Mouse (Mus musculus) layer of hippocampus, adult 8-10 months (tissue): ENCODE measurements at regions not wholly inside any gene's neighbourhood (a gene's known extent, or its start where the extent isn't known, plus 50 kb on each side); places are given as distances from the start of the nearest gene placed in this dataset.

Experiments
- DNase-seq, 2 experiments: peaks; one replicate each; pipeline ENCODE4 v3.0.0; 2022; ENCODE audit warnings: low spot score in 2 of 2

DNA sequence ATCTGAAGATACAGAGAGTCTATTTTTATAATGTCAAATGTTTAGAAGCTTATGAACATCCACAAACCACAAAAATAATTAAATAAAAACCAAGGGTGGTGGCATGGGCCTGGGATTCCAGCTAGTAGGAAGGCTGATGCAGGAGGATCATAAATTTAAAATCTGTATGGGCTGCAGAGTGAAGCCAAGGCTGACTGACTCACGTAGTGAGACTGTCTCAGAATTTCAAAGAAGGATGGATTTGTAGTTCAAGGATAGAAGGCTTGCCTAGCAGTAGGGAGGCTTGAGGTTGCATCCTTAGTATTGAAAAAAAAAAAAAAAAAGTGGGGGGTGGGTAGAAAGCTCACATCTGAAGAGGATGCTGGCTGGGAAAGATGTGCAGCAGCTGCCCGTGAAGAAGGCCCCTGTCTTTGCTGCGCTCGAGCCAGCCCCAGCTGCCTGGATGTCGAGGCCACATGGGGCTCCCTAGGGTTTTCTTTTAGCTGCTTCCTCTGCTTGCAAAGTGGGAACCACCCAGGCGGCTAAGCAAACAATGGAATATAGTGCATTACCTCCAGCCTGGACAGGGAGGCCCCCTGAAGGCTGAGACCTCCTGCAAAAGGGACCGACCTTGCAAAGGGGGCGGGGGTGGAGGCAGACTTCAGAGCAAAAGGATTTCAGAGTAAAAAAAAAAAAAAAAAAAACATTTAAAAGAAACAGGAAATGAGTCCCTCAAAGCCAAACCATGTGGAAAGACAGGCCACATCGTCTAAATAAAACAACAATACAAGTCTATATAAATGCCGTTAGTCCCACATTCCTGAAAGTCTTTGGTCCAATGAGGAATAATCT is 101.3 kb downstream of the Tmco5 start:
- DNase-seq = no peak

DNA sequence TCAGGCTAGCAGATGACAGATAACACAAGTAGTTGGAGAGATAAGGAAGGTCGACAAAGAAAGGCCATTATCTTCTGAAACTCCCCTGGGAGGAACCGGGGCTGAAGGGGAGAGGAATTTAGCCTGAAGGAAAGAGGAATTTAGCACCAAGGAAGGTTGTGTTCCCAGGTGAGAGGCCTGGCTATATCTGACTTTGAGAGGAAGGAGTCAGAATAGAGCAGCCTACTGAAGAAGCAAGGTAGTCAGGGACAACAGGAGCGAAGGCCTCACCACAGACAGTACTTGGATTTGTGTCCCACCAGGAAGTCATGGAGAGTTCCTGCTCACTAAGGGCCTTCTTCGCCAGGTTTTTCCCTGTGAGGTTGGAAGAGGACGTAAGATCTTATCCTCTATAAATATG is 102.2 kb downstream of the Tmco5 start:
- DNase-seq = no peak

DNA sequence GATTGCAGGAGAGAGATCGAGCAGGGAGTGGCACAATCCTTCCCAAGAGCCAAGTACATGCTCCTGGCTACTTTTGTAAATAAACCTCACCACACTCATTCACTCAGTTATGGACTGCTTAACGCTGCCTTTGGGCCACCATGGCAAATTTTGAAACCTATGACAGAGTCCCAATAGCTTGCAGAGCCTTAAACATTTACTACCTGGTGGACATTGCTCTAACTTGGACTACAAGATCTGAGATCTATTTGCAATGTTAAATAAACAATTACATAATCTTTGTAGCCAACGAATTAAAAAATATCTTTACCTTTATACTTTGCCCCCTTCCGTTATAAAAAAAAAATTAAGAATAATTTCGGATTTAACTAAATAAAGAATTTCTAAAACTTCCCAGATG is 104.9 kb downstream of the Tmco5 start:
- DNase-seq = no peak

DNA sequence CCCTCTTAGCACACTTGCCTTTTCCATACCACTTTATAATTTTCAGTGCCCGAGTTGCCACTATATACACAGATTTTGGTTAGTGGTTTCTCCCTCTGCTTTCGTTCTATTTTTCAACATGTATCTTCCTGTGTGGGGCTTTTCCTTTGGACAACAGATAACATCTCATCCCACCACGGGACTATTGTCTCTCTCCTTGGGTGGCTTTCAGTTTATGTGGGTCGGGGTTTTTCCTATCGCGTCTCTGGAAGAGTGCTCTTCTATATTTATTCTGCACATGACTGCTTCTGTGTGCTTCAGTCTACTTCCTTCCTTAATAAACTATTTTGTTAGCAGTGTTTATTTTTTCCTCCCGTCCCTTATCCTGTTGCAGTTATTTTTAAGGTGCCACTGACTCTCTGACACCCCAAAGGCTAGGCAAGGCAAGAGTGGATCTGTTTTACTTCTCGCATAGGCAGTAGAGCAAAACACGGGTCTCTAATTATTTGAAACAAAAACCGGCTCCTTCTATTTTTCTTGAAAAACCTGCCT is 105.4 kb downstream of the Tmco5 start:
- DNase-seq = no peak

DNA sequence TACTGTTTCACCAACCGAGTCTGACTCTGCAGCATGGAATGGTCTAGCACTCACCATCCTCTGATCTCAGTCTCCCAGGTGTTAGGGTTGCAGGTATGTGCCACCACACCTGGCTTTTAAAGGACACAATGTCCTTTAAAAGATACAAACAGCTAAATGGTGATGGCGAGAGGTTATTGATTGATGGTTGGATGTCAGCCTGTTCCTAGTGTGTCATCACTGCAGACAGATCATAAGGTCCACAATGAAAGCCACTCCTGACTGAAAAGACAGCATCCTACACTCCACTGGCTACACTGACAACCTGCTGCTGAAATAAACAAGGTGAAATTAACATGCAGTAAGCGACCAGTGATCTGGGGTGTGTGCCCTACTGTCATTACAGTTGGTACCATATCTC is 106.1 kb downstream of the Tmco5 start:
- DNase-seq = no peak

DNA sequence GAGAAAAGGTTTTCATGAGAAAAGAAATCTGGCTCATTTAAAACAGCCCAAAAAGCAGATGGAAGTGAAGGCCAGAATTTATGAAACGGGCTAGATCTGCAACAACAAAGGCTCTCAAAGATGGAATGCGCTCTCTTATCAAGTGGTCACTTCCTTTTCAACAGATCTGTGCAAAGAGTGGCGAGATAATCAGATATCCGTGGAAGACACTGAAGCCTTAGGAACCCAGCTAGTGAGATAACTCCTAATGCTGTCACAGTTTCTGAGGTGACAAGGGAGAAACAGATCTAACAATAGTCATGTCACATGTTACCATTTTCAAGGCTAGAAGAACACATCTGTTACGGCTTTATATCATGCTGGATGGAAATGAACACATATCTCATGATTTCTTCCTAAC is 107.1 kb downstream of the Tmco5 start:
- no peak for DNase-seq

DNA sequence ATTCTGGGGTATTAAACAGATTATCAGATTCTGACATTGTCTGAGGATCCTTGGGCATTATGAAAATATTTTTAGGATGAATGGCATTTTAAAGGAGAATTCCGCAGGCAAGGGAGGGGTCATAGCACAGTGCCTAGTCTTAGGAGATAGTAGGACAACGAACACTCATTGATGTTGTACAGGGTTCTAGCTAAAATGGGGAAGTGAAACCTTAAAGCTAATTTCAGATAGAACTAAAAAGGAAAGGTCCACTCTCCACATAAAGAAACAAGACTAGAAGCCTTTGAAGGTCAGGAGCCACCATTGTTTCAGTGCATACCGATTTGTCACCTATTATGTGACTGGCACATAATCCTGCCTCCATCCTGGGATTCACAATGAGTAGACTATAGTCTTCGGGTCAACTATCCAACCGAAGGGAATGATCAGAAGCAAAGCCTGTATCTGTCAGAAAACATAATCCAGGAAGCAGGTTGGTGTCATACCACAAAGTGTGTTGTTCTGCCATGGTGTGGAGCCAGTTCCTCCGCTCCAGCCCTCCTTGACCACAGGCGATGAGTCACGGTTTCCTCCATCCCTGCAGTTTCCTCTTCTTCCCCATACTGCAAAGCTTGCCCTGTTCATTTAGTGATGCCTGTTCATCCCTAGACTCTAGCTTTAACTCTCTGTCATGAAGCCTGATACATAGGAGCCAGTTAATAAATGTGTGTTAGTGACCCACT is 110.6 kb downstream of the Tmco5 start:
- DNase-seq = no peak

DNA sequence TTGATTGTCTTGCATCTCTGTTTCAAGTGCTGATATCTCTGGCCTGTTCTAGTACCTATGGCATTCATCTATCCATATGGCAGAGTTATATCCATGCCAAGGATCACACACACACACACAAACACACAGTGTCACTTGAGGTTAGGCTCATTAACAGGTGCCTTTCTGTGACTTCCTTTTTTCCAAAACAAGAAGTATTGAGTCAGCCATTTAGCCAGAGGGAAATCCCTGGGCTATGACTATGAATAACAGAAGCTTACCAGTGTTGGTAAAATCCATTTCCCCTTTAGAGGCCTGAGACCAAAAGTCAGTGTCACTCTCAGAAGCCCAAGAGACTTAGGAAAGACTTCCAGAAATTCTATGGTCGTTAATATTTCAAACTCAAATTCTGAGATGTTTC is 111.6 kb downstream of the Tmco5 start:
- DNase-seq = no peak

DNA sequence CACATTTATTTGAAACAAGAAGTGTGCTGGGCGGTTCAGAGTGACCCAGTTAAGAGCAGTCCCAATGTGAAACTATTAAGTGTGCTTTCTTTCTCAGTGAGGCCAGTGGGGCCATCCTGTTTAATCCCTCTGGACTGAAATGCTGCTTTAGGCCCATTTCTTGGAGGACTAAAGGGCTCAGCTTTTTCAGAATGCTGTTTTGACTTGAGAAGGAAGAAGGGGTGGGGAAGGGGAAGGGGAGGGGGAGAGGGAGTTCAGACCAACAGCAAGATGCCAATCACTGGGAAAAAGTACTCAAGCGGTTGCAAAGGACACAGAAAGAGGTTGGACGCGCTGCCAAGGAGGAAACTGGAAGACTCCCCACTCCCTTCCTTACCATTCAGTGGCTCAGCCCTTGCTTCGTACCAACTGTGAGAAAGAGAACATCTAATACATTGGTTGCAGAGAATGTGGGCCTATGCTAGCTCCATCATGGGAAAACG is 113.1 kb downstream of the Tmco5 start:
- peak in 1 of 2 experiments; percentile 14 for DNase-seq

DNA sequence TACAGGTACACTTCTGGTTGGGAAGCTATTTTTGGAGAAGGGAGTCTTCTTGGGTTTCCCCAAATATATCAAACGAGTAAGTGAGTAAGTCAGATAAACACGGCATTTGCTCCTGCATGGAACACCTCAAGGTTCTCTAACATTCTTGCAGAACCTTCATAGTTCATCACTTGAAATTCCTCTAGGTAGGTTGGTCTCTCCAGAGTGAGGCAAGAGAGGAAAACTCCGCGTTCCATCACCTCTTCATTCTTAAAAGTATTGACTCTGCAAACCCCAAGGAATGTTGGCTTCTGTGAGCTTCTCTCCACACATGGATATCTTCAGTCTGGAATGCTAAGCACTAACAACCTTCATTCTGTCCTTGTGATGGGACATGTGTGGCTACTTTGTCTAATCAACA is 115.2 kb downstream of the Tmco5 start:
- DNase-seq = no peak

DNA sequence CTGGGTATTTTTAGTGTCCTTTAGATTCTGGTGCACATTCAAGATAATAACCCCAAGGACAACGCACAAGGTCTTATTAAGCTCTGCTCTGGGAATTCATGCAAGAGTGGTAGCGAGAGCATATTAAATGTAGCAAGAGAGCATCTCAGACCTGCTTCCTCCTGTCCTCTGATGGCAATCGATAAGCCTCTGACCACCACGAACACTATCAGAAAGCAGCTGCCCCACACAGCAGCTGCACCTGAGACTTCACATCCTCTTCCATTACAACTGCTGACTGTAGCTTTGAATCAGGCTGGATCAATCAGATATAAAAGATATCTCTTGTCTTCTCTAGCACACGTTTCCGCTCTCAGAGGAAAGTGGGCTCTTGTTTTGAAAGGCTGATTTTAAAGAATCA is 117.8 kb downstream of the Tmco5 start:
- DNase-seq = no peak

DNA sequence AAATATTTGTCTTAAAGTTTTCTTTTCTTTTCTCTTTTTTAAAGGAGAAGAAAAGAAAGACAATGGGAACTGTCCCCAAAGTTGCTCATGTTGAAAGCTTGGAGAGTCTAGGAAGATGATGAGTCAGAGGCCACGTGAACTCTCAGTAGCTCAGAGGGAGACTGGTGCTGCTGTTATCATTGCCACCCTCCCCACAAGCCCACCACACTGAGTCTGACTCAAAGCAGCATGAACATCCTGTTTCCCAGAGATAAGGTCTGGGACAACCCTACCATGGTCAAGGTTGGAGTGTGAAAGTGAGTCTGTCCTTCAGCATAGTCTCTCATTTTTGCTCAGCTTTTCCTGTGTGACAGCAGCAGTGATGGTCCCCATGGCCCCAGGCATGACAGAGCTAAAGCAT is 120.3 kb downstream of the Tmco5 start:
- no peak for DNase-seq

DNA sequence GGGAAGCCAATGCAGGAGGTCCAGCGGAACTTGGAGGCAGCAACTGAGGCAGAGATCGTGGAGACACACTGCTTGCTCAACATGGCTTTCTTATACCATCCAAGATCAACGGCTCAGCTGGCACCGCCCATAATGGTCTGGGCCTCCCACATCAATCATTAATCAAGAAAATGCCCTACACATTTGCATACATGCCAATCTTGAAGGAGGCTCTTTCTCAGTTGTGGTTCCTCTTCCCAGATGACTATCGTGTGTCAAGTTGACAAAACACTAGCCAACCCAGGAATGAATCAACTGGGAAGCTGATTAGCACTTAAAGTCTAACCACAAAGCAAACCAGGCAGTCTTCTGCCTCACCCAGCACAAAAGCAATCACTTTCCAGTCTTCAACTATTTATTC is 121.1 kb downstream of the Tmco5 start:
- no peak for DNase-seq

DNA sequence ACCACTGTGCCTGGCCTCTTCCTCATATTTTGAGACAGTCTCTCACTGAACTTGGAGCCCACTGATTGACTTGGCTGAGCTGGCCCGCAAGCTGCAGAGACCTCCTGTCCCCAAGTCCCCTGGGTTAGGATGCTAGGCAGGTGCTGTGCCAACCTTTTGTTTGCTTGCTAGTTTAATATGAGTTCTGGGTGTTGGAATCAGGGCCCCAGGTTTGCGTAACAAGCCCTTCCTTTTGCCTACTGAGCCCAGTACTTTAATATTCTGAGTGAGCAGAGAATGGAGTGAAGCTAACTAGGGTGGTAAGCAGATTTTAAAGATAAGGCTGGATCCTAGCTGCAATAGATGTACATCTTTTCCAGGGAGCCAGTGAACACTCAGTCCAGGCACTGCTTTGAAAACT is 117.2 kb upstream of the Spred1 start:
- no peak for DNase-seq

DNA sequence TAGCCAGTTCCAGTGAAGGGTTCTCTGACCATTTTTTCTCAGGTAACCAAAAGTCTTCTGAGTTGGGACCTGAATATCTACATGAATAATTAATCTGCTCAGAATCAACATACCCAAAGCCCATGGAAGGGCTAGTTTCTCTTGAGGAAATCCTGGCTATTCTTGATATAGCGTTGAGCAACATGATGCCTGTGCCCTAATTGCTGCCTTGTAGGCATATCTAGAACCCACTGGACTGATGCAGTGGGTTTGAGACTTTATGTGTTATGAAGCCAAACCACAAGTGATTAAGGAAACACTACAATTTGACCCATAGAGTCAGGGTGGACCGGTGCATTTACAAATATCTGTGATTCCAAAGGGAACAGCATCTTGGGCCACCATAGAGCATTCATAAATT is 114.3 kb upstream of the Spred1 start:
- no peak for DNase-seq

DNA sequence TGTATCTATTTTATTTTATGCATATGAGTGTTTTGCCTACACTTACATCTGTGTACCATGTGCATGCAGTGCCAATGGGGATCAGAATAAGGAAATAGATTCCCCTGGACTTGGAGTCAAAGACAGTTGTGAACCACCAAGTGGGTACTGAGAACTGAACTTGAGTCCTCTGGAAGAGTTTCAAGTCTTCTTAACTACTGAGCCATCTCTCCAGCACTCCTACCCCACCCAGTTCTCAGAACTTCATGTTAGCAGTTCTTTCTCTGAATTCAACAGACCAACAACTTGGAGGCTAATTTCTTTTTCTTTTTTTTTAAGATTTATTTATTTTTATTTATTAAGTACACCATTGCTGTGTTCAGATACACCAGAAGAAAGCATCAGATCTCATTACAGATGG is 112.3 kb upstream of the Spred1 start:
- DNase-seq = no peak

DNA sequence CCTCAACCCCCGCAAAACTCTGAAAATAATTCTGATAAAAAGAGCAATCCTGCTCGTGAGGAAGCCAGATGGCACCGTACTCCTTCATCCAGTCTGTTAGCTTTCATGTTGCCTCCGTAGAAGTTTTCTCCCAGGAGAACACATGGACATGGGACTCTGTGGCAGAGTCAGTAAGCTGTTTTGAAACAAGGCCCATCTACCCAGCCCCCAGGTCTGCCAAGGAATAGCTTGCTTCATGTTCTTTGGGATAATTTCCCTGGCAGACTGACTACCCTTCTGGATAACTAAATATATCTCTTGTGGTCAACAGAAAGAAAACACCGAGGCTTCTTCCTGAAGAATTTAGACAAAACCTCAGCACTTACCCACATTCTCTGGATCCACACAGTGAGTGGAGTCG is 111.2 kb upstream of the Spred1 start:
- peak; percentile 37 to 46 for DNase-seq

DNA sequence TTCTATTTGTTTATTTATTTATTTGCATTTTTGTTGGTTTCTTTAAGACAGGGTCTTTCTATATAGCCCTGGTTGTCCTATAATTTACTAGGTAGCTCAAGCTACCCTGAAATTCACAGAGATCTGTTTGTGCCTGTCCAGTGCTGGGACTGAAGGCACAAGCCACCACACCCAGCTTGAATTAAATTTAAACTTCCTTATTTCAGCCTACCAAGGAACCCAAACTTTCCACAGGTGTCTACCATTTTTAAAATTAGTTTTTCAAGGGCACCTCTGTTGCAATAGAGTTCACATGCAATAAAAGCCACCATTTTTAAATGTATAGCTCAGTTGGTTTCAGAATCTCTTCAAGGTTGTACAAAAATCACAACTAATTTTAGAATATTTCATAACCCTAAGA is 110.2 kb upstream of the Spred1 start:
- no peak for DNase-seq

DNA sequence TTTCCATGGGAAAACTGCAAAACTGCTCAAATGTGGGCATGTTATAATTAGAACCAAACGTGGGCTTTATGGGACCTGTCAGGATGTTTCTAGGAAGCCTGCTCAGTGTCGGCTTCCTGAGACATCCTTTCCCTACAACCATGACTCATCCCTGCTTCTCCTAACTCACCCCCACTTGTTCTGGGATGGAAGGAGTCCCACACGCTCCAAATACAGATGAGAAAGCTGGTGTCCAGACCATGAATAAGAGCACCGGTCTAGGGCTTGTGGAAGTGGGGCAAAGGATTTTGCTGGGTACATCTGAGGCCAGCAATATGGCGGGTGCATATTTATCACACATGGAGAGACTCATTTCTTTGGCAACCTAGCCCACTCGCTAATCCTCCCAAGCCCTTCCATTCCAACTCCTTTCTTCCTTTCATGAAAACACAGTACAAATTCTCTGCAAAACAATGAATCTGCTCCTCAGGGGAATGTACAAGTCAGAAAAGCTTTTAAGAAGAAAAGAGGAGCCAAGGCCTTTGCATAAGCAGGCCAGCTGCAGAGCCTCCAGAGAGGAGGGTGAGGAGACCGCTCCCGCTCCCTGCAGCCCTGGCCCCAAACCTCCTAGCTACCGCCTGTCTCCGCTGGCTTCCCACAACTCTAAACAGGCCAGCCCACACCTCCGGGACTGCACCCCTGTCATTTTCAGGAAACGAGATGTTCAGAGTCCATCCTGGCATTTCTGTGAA is 103.1 kb upstream of the Spred1 start:
- DNase-seq = peak; percentile 36 to 59

DNA sequence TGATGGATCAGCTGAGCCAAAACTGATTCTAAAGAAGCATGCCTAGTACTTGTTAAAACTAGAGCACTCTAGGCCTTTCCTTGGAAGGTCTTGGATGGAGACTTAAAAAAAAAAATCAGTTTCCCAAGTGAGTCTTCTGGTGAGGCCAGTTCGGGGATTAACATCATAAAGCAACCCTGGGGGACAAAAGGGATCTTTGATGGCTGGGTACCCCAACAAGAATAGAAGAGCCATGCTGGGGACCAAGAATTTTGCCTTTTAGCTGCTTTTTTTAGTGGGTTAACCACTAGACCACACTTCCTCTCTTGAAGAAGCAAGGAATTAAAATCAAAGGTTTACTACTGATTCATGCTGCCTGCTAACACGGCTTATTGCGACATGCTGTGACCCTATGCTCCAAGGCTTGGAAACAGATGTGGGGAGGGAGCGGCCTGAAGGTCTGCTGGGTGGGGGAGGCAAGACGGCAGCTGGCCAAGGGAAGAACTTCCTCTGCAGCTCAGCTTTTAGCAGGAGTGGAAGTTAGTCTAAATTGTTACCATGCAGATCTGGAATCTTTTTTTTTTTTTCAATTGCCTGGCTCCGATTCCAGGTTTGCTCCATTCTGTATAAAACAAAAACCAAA is 102.1 kb upstream of the Spred1 start:
- DNase-seq = peak; percentile 9 to 15

DNA sequence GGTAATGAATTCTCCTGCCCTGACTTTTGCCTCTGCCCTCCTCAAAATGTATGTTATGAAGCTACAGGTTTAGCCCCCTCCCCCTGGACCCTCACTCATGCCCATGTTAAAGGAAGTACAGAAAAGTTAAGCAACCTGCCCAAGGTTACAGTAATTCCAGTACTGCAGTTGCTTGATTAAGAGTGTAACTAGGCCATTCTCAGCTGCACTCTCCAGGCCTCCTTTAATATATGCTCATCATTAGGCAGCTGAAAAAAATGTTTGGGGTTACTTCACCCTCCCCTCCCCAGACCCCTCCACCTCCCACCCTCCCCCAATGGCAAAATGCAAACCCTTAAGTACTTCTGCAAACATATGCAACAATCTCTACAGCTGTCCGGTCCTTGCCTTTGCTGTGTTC is 101.6 kb upstream of the Spred1 start:
- no peak for DNase-seq

DNA sequence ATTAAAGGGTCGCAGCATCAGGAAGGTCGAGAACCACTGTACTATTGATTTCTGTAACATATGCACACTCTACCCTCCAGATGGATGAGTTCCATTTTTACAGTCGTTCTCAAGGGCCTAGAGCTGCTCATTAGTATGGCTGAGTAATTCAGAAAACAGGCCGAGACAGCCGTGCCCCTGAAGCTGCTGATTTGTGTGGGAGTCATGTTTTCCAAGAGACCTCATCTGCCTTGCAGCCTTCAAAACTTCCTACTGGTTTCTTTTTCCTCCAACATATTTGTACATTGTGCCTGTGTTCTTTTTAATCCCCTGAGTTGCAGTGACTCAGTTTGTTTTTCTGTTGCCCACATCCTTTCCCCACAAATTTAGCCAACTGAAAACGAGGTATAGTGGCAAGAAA is 99.4 kb upstream of the Spred1 start:
- DNase-seq = peak in 1 of 2 experiments; percentile 11
